Mouse (Mus musculus) intestine, postnatal 0 days (tissue): ENCODE measurements around the gene Aifm2. TPM values are rescaled to one million over a fixed set of nuclear protein-coding genes. Genes with fewer than 3 reads are reported as not detected.

Source experiments
- ATAC-seq: fragments of 200-750 bp; cut with Nextera tagmentation; 2 replicates; pipeline ENCODE4 v1.8.0; 2017; ENCODE audit warnings: mild to moderate bottlenecking, moderate TSS enrichment, moderate library complexity
- H3K27ac ChIP-seq: fragments of 300-500 bp; sonication (generic); 2 replicates; pipeline ENCODE4 v1.5.1; 2014; ENCODE audit warnings: mild to moderate bottlenecking, low read depth, low read length, moderate library complexity
- H3K27me3 ChIP-seq: fragments of 300-500 bp; sonication (generic); replicated peaks from 2 replicates; pipeline ENCODE4 v1.6.1; 2014; ENCODE audit warnings: low read length, mixed read lengths; ENCODE audit not compliant: control insufficient read depth, insufficient read depth
- H3K36me3 ChIP-seq: fragments of 300-500 bp; sonication (generic); 2 replicates; pipeline ENCODE4 v1.6.1; 2014; ENCODE audit warnings: mild to moderate bottlenecking, moderate library complexity; ENCODE audit not compliant: control insufficient read depth, insufficient read depth
- H3K4me1 ChIP-seq: fragments of 300-500 bp; sonication (generic); replicated peaks from 2 replicates; pipeline ENCODE4 v1.6.1; 2014; ENCODE audit warnings: antibody characterized with exemption, low read length, mixed read lengths; ENCODE audit not compliant: control insufficient read depth, insufficient read depth
- H3K4me2 ChIP-seq: fragments of 300-500 bp; sonication (generic); replicated peaks from 2 replicates; pipeline ENCODE4 v1.6.1; 2014; ENCODE audit warnings: low read depth, mild to moderate bottlenecking, moderate library complexity
- H3K4me3 ChIP-seq: fragments of 300-500 bp; sonication (generic); 2 replicates; pipeline ENCODE4 v1.5.1; 2014; ENCODE audit warnings: low read depth, low read length
- H3K9ac ChIP-seq: fragments of 300-500 bp; sonication (generic); 2 replicates; pipeline ENCODE4 v1.6.1; 2014; ENCODE audit warnings: mild to moderate bottlenecking, low read depth, low read length
- H3K9me3 ChIP-seq: fragments of 300-500 bp; sonication (generic); 2 replicates; pipeline ENCODE4 v1.6.1; 2016; ENCODE audit warnings: mixed run types; ENCODE audit not compliant: control insufficient read depth
- CTCF ChIP-seq: sonication (generic); IDR thresholded peaks from 2 replicates; pipeline ENCODE4 v1.5.1; 2016; ENCODE audit warnings: low read depth, mild to moderate bottlenecking, control low read depth, antibody characterized with exemption, moderate library complexity
- WGBS: fragments of 180-500 bp; shearing (Covaris S2); extraction: QIAGEN DNeasy Blood & Tissue Kit; methylation state at CpG from one replicate; pipeline ENCODE4 v1.1.7; 2014; 5-methylcytosine and 5-hydroxymethylcytosine counted together
- polyA plus RNA-seq: library from polyadenylated mRNA; unstranded; fragments of >200 nt; fragmentation: Nextera tagmentation; extraction: Ambion mirVana; gene quantifications from 2 replicates; pipeline ENCODE4 v1.2.1, GENCODE M21; 2015

Gene Aifm2
- polyA plus RNA-seq, 1 experiment from 2014 or later, result 14.7 TPM

- Histone ChIP-seq H3K27ac (no peak overlapping the region), H3K36me3 (no peaks in the 10 kb centered on the region), H3K9ac (no peak overlapping the region), H3K9me3 (no peaks in the 10 kb centered on the region), H3K27me3 (no peaks in the 10 kb centered on the region), H3K4me3 (no peak overlapping the region), H3K4me1 (peaks cover 6% of the 10 kb centered on the region; the same call in 1 of the 2 replicates), H3K4me2 (no peak overlapping the region)
- WGBS, result 93% methylated on average over 4 of the region's 4 CpGs
- no peak for ATAC-seq
- no peak for TF ChIP-seq CTCF
These were observed 917 bp upstream of the Aifm2 start for GRCm38 (mm10) chr10:61714146-61714545.

DNA sequence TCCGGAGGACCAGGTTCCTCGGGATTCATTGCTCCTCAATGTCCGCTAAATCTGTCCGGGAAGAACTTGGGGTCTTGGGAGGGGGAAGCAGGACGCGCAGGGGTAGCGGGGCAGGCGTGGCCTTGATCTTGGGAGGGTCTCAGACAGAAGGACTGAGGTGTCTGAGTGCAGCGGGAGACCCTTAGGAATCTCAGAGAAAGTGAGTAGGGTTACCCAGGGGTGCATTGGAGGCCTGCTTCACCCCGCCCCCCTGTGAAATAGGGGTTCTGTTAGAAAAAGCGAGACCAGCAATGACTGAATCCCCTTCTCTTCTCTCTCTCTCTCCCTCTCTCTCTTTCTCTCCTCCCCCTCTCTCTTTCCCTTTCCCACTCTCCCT lies 387 bp downstream of the Aifm2 start:
- Histone ChIP-seq H3K27ac (peak overlapping the region; percentile 46), H3K4me3 (peak overlapping the region; percentile 68), H3K4me1 (peaks cover 6% of the 10 kb centered on the region; the same call in 1 of the 2 replicates), H3K4me2 (peak overlapping the region; percentile 88), H3K36me3 (no peaks in the 10 kb centered on the region), H3K27me3 (no peaks in the 10 kb centered on the region), H3K9me3 (no peaks in the 10 kb centered on the region), H3K9ac (peak overlapping the region; percentile 60)
- no peak for TF ChIP-seq CTCF
- WGBS, result 4% methylated on average over 11 of the region's 11 CpGs
- ATAC-seq, result no peak

GRCm38 (mm10) chr10:61715996-61716864 lies 1.2 kb downstream of the Aifm2 start:
- TF ChIP-seq CTCF, result no peak
- Histone ChIP-seq H3K4me2 (peak overlapping the region; percentile 88), H3K27ac (no peak overlapping the region), H3K9me3 (no peaks in the 10 kb centered on the region), H3K4me3 (peak overlapping the region; percentile 68), H3K9ac (no peak overlapping the region), H3K36me3 (no peaks in the 10 kb centered on the region), H3K4me1 (peaks cover 6% of the 10 kb centered on the region; the same call in 1 of the 2 replicates), H3K27me3 (no peaks in the 10 kb centered on the region)
- 70% methylated on average over 7 of the region's 7 CpGs for WGBS
- no peak for ATAC-seq

DNA sequence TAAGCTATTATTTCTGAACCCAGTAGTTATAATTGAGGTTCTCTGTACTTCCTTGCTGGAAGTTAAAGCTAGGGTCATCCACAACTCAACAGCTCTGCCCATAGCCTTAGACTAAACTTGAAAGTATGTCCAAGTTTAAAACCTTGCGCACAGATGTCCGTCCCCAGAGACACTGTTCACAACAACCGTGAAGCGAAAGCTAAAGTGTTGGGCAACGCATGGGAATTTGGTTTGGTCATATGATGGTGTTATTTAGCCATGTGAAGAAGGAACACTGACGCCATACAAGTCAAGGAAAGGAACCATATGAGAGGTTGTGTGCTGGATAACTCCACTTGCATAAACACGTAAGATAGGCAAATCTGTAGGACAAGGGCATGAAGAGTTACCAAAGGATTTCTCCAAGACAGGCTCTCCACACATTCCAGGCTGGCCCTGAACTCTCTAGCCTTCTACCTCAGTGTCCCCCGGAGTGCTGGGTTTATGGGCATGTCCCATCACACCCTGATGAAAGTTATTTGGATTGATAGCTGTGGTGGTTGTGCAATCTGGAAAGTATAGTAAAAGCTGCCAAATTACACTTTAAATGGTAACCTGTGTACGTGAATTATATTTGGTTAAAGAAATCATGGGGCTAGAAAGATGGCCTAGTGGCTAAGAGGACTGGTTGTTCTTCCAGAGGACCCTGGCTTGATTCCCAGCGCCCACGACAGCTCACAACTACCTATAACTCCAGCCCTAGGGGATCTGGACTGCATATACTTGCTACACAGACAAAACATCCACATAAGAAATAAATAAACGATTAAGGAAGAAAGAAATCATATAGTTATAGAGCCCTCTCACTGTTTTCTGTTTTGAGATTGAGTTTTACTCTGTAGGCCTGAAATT lies 2.6 kb downstream of the Aifm2 start:
- Histone ChIP-seq H3K4me1 (peaks cover 6% of the 10 kb centered on the region; the same call in 1 of the 2 replicates), H3K9ac (no peak overlapping the region), H3K27me3 (no peaks in the 10 kb centered on the region), H3K4me3 (no peak overlapping the region), H3K4me2 (no peak overlapping the region), H3K9me3 (no peaks in the 10 kb centered on the region), H3K36me3 (no peaks in the 10 kb centered on the region), H3K27ac (no peak overlapping the region)
- no peak for TF ChIP-seq CTCF
- 89% methylated on average over 12 of the region's 12 CpGs for WGBS
- ATAC-seq, result no peak

DNA sequence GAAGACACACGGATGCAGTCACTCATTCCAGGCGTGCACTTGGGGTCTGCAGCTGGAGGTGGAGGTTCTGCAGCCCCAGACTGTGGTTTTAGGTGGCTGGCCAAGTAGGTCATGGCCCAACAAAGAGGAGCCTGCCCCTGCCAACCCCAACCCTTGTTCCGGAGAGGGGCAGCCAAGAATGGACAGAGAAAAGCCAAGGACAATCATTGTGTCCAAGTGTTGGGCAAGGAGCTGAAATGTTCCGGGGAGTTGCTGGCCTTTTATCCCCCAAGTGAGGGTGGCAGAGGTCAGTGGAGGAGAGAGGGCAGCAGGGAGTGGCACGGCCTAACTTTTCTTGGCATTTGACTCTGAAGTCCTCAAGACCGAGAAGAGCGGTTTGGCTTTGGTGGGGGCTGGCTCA lies 5.3 kb downstream of the Aifm2 start:
- ATAC-seq, result no peak
- Histone ChIP-seq H3K27me3 (no peaks in the 10 kb centered on the region), H3K27ac (no peak overlapping the region), H3K9ac (no peak overlapping the region), H3K4me2 (no peak overlapping the region), H3K9me3 (no peaks in the 10 kb centered on the region), H3K4me3 (no peak overlapping the region), H3K4me1 (peaks cover 6% of the 10 kb centered on the region; the same call in 1 of the 2 replicates), H3K36me3 (no peaks in the 10 kb centered on the region)
- no peak for TF ChIP-seq CTCF
- WGBS, result 88% methylated on average over 7 of the region's 7 CpGs

DNA sequence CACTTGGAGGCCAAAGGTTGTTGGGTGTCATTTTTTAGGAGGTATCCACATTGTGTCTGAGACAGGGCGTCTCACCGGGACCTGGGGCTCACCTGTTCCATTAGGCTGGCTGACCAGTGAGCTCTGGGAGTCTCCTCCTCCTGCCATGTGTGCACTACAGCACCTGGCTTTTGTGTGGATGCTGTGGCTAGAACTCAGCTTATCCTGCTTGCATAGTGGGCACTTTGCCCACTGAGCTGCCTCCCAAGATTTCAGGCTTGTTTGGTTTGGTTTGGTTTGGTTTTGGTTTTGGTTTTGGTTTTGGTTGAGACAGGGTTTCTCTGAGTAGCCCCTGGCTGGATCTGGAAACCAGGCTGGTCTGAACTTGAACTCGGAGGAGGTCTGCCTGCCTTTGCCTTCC lies 7.2 kb downstream of the Aifm2 start:
- H3K9ac ChIP-seq, result no peak overlapping the region
- H3K4me3 ChIP-seq, result no peak overlapping the region
- H3K36me3 ChIP-seq, result peaks cover 4% of the 10 kb centered on the region; the same call in 1 of the 2 replicates
- no peak for TF ChIP-seq CTCF
- H3K27me3 ChIP-seq, result no peaks in the 10 kb centered on the region
- H3K9me3 ChIP-seq, result no peaks in the 10 kb centered on the region
- H3K4me2 ChIP-seq, result no peak overlapping the region
- WGBS, result 77% methylated on average over 3 of the region's 3 CpGs
- no peak for ATAC-seq
- H3K4me1 ChIP-seq, result no peaks in the 10 kb centered on the region
- H3K27ac ChIP-seq, result no peak overlapping the region
